Mouse (Mus musculus) hematopoietic stem cell, adult 5-6 weeks (primary cell): ENCODE data around the gene Gzmf. TPM values are rescaled to one million over a fixed set of nuclear protein-coding genes. Genes with fewer than 3 reads are reported as not detected.

ENCODE experiments used
- total RNA-seq: library from RNA; stranded (forward); fragments of 172-1452, 232-1000 nt; gene quantifications from 2 replicates; pipeline ENCODE4 v1.2.3, GENCODE M21; 2017

Gzmf gene
- total RNA-seq, 1 experiment from 2014 or later, result not detected

Other genes starting within 250 kb of the Gzmf start
- gene Mcpt1, start 193.4 kb downstream of the Gzmf start, total RNA-seq, result not detected in 2 replicates
- not detected in 2 replicates for gene Mcpt9, start 180.9 kb downstream of the Gzmf start, total RNA-seq
- gene Mcpt2, start 169.4 kb downstream of the Gzmf start, total RNA-seq, result not detected in 2 replicates
- gene Mcpt4, start 149.1 kb downstream of the Gzmf start, total RNA-seq, result not detected in 2 replicates
- 12.9 and 61.9 TPM in 2 replicates for gene Mcpt8, start 126.1 kb downstream of the Gzmf start, total RNA-seq
- gene Ctsg, start 108.8 kb downstream of the Gzmf start, total RNA-seq, result 140 and 219 TPM in 2 replicates
- not detected in 2 replicates for gene Gzme, start 90.8 kb downstream of the Gzmf start, total RNA-seq
- gene Gzmd, start 78.8 kb downstream of the Gzmf start, total RNA-seq, result not detected in 2 replicates
- gene Gzmg, start 51.8 kb downstream of the Gzmf start, total RNA-seq, result not detected in 2 replicates
- not detected in 2 replicates for gene Gzmn, start 36.8 kb downstream of the Gzmf start, total RNA-seq
- gene Gzmc, start 23.2 kb upstream of the Gzmf start, total RNA-seq, result 0.63 TPM in 1 of 2 replicates, not detected in the other
- gene Gzmb, start 50.8 kb upstream of the Gzmf start, total RNA-seq, result 0.99 and 1.3 TPM in 2 replicates
- not detected in 2 replicates for gene Atp12a, start 153.7 kb upstream of the Gzmf start, total RNA-seq
- gene Rnf17, start 191.2 kb upstream of the Gzmf start, total RNA-seq, result 3.7 and 5.3 TPM in 2 replicates